Mouse (Mus musculus): ENCODE results near the gene Ntpcr. TPM values are rescaled to one million over a fixed set of nuclear protein-coding genes. Genes with fewer than 3 reads are reported as not detected.

Ntpcr gene
- total RNA-seq, 1 experiment = 21.5 TPM

GRCm38 (mm10) chr8:125778919-125779318, 49.2 kb downstream of the Ntpcr start:
- H3K9ac ChIP-seq (ENCODE audit: insufficient read depth, low read depth, low read length, poor library complexity, severe bottlenecking) = no peak overlapping the region
- peaks cover 0 to 19% of the 10 kb centered on the region in 2 experiments; a peak in 3 of 4 replicates for H3K4me1 ChIP-seq (ENCODE audit: control insufficient read depth in 2 of 2, insufficient read depth in 2 of 2, low read length in 2 of 2, poor library complexity in 1 of 2)
- no peak overlapping the region for H3K27ac ChIP-seq (ENCODE audit: insufficient read depth, low read depth, low read length, poor library complexity, severe bottlenecking)
- in situ Hi-C loops (cut with MboI; ENCODE audit: low sequenced_read_pairs in 2 of 2, unreplicated experiment in 2 of 2) = no loop called here
- no peaks in the 10 kb centered on the region for H3K36me3 ChIP-seq (ENCODE audit: control insufficient read depth, insufficient read depth, low read length, poor library complexity, severe bottlenecking)
- DNase-seq (ENCODE audit: low read depth, low spot score) = peak; percentile 67
- H3K4me3 ChIP-seq (ENCODE audit: insufficient read depth in 1 of 2, low read depth in 1 of 2, low read length in 2 of 2, poor library complexity in 1 of 2, severe bottlenecking in 1 of 2) = no peak overlapping the region
- no peak for TF ChIP-seq MAFK (IDR thresholded peaks at IDR 0.05; ENCODE audit: insufficient read depth, low read depth, low read length)
- TF ChIP-seq ZNF384 (IDR thresholded peaks at IDR 0.05; ENCODE audit: low read depth, low read length) = 0 out of 2 replicates have a peak, but pooled peaks have one; percentile 3
- TF ChIP-seq CHD2 (IDR thresholded peaks at IDR 0.05; ENCODE audit: low read depth, low read length) = no peak
- TF ChIP-seq HCFC1 (IDR thresholded peaks at IDR 0.05; ENCODE audit: borderline replicate concordance, insufficient read depth, low read length) = no peak
- TF ChIP-seq ZC3H11A (IDR thresholded peaks at IDR 0.05; ENCODE audit: borderline replicate concordance, low read depth, low read length) = no peak
- H3K9me3 ChIP-seq (ENCODE audit: control insufficient read depth, insufficient read depth, low read depth, low read length) = no peaks in the 10 kb centered on the region

GRCm38 (mm10) chr8:125779656-125780055, 49.9 kb downstream of the Ntpcr start:
- peaks cover 0 to 15% of the 10 kb centered on the region in 2 experiments; a peak in 2 of 4 replicates for H3K4me1 ChIP-seq (ENCODE audit: control insufficient read depth in 2 of 2, insufficient read depth in 2 of 2, low read length in 2 of 2, poor library complexity in 1 of 2)
- H3K9ac ChIP-seq (ENCODE audit: insufficient read depth, low read depth, low read length, poor library complexity, severe bottlenecking) = no peak overlapping the region
- no peak for DNase-seq (ENCODE audit: low read depth, low spot score)
- in situ Hi-C loops (cut with MboI; ENCODE audit: low sequenced_read_pairs in 2 of 2, unreplicated experiment in 2 of 2) = no loop called here
- no peak for TF ChIP-seq HCFC1 (IDR thresholded peaks at IDR 0.05; ENCODE audit: borderline replicate concordance, insufficient read depth, low read length)
- TF ChIP-seq ZNF384 (IDR thresholded peaks at IDR 0.05; ENCODE audit: low read depth, low read length) = no peak
- no peak for TF ChIP-seq ZC3H11A (IDR thresholded peaks at IDR 0.05; ENCODE audit: borderline replicate concordance, low read depth, low read length)
- TF ChIP-seq MAFK (IDR thresholded peaks at IDR 0.05; ENCODE audit: insufficient read depth, low read depth, low read length) = no peak
- TF ChIP-seq CHD2 (IDR thresholded peaks at IDR 0.05; ENCODE audit: low read depth, low read length) = no peak
- no peak overlapping the region for H3K27ac ChIP-seq (ENCODE audit: insufficient read depth, low read depth, low read length, poor library complexity, severe bottlenecking)
- no peak overlapping the region for H3K4me3 ChIP-seq (ENCODE audit: insufficient read depth in 1 of 2, low read depth in 1 of 2, low read length in 2 of 2, poor library complexity in 1 of 2, severe bottlenecking in 1 of 2)
- H3K36me3 ChIP-seq (ENCODE audit: control insufficient read depth, insufficient read depth, low read length, poor library complexity, severe bottlenecking) = no peaks in the 10 kb centered on the region
- no peaks in the 10 kb centered on the region for H3K9me3 ChIP-seq (ENCODE audit: control insufficient read depth, insufficient read depth, low read depth, low read length)

GRCm38 (mm10) chr8:125782161-125782560, 52.4 kb downstream of the Ntpcr start:
- no peaks in the 10 kb centered on the region for H3K9me3 ChIP-seq (ENCODE audit: control insufficient read depth, insufficient read depth, low read depth, low read length)
- TF ChIP-seq ZC3H11A (IDR thresholded peaks at IDR 0.05; ENCODE audit: borderline replicate concordance, low read depth, low read length) (no peak), ZNF384 (IDR thresholded peaks at IDR 0.05; ENCODE audit: low read depth, low read length) (no peak), CHD2 (IDR thresholded peaks at IDR 0.05; ENCODE audit: low read depth, low read length) (no peak), MAFK (IDR thresholded peaks at IDR 0.05; ENCODE audit: insufficient read depth, low read depth, low read length) (no peak), HCFC1 (IDR thresholded peaks at IDR 0.05; ENCODE audit: borderline replicate concordance, insufficient read depth, low read length) (no peak)
- no peak for DNase-seq (ENCODE audit: low read depth, low spot score)

DNA sequence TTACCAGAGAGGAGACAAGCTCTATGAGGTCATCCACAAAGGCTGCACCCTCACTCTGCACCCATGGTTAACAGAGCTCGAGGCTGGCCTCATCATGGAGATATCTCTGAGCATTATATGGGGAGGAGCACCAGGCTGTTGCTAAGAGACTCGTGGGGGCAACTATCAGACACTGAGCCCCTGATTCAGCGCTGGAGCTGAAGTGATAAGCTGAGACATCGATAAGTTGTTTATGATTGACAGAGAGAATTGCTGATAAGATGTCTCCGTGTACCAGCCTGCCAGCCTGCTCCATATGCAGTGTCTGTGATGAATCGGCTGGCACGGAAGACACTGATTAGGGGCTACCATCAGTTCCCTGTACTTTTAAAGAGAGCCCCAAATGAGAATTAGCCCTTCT, 57.1 kb downstream of the Ntpcr start:
- no peak overlapping the region for H3K9ac ChIP-seq (ENCODE audit: insufficient read depth, low read depth, low read length, poor library complexity, severe bottlenecking)
- in situ Hi-C loops (cut with MboI; ENCODE audit: low sequenced_read_pairs in 2 of 2, unreplicated experiment in 2 of 2) = no loop called here

More at GRCm38 (mm10) chr8:125782161-125782560, 52.4 kb downstream of the Ntpcr start:
- H3K9ac ChIP-seq (ENCODE audit: insufficient read depth, low read depth, low read length, poor library complexity, severe bottlenecking) = no peak overlapping the region
- H3K4me1 ChIP-seq (ENCODE audit: control insufficient read depth in 2 of 2, insufficient read depth in 2 of 2, low read length in 2 of 2, poor library complexity in 1 of 2) = peaks cover 0 to 12% of the 10 kb centered on the region in 2 experiments; a peak in 1 of 4 replicates
- H3K36me3 ChIP-seq (ENCODE audit: control insufficient read depth, insufficient read depth, low read length, poor library complexity, severe bottlenecking) = no peaks in the 10 kb centered on the region
- no peak overlapping the region for H3K4me3 ChIP-seq (ENCODE audit: insufficient read depth in 1 of 2, low read depth in 1 of 2, low read length in 2 of 2, poor library complexity in 1 of 2, severe bottlenecking in 1 of 2)
- in situ Hi-C loops (cut with MboI; ENCODE audit: low sequenced_read_pairs in 2 of 2, unreplicated experiment in 2 of 2) = no loop called here
- H3K27ac ChIP-seq (ENCODE audit: insufficient read depth, low read depth, low read length, poor library complexity, severe bottlenecking) = no peak overlapping the region

More for the DNA sequence above, 57.1 kb downstream of the Ntpcr start:
- no peaks in the 10 kb centered on the region for H3K9me3 ChIP-seq (ENCODE audit: control insufficient read depth, insufficient read depth, low read depth, low read length)
- H3K36me3 ChIP-seq (ENCODE audit: control insufficient read depth, insufficient read depth, low read length, poor library complexity, severe bottlenecking) = no peaks in the 10 kb centered on the region
- no peak for TF ChIP-seq ZC3H11A (IDR thresholded peaks at IDR 0.05; ENCODE audit: borderline replicate concordance, low read depth, low read length)
- TF ChIP-seq MAFK (IDR thresholded peaks at IDR 0.05; ENCODE audit: insufficient read depth, low read depth, low read length) = no peak
- TF ChIP-seq HCFC1 (IDR thresholded peaks at IDR 0.05; ENCODE audit: borderline replicate concordance, insufficient read depth, low read length) = no peak
- no peak for TF ChIP-seq CHD2 (IDR thresholded peaks at IDR 0.05; ENCODE audit: low read depth, low read length)
- no peak for TF ChIP-seq ZNF384 (IDR thresholded peaks at IDR 0.05; ENCODE audit: low read depth, low read length)
- no peak for DNase-seq (ENCODE audit: low read depth, low spot score)
- H3K27ac ChIP-seq (ENCODE audit: insufficient read depth, low read depth, low read length, poor library complexity, severe bottlenecking) = no peak overlapping the region
- no peak overlapping the region for H3K4me3 ChIP-seq (ENCODE audit: insufficient read depth in 1 of 2, low read depth in 1 of 2, low read length in 2 of 2, poor library complexity in 1 of 2, severe bottlenecking in 1 of 2)
- H3K4me1 ChIP-seq (ENCODE audit: control insufficient read depth in 2 of 2, insufficient read depth in 2 of 2, low read length in 2 of 2, poor library complexity in 1 of 2) = peaks cover 0 to 3% of the 10 kb centered on the region in 2 experiments; a peak in 1 of 4 replicates
